Mouse (Mus musculus): Measurements from ENCODE around the gene Nf2. TPM values are rescaled to one million over a fixed set of nuclear protein-coding genes. Genes with fewer than 3 reads are reported as not detected.

Nf2 gene
- polyA plus RNA-seq, 1 experiment from 2014 or later: 67.0 TPM

DNA sequence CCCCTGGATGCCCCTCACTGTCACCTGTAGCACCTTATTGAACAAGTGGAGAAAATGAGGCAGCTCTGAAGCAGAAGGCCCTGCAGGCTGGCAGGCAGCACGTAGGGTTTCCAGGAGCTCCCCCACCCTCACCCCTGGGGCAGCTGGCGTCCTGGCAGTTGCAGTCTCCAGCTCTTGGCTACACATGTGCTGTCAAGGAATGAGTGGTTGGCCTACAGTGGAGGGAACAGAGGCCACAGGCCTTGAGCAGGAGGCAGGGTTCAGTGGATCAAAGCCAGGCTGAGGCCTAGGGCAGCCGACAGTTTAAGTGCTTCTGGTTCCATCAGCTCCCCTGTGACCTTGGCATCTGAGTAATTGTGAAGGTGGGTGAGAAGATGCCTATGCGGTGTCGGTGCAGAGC is 118.4 kb downstream of the Nf2 start:
- 77% methylated on average over 5 of the region's 5 CpGs for WGBS
- H3K27me3 ChIP-seq: 0 out of 2 replicates have a peak, but pooled peaks cover 7% of the 10 kb centered on the region
- ATAC-seq (ENCODE audit: low FRiP score): no peak
- no peak overlapping the region for H3K4me3 ChIP-seq
- peaks cover 36% of the 10 kb centered on the region for H3K4me1 ChIP-seq (replicated peaks)
- H3K4me2 ChIP-seq: no peak overlapping the region
- H3K36me3 ChIP-seq: peaks cover 16% of the 10 kb centered on the region
- no peak overlapping the region for H3K27ac ChIP-seq
- H3K9me3 ChIP-seq: no peaks in the 10 kb centered on the region
- no peak overlapping the region for H3K9ac ChIP-seq

DNA sequence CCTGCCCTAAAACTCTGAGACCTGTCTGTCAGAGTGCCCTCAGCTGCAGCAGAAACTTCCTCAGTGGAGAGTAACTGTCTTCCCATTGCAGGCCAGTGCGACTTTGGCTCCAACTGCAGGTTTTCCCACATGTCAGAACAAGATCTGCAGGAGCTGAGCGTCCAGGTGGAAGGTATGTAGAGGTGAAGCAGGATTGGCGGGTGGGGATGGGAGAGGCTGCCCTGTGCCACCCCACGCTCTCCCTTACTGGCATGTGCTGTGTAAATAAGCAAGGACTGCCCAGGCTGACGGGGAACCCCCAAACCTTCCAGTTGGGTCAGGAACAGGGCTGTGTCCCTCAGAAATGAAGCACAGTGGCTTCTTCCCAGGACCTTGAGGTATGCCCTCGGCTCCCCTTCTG is 119.2 kb downstream of the Nf2 start:
- Histone ChIP-seq H3K27me3 (0 out of 2 replicates have a peak, but pooled peaks cover 7% of the 10 kb centered on the region), H3K9ac (no peak overlapping the region), H3K4me1 (replicated peaks) (peaks cover 28% of the 10 kb centered on the region), H3K4me3 (no peak overlapping the region), H3K9me3 (no peaks in the 10 kb centered on the region), H3K36me3 (peaks cover 25% of the 10 kb centered on the region), H3K4me2 (no peak overlapping the region), H3K27ac (0 out of 2 replicates have a peak overlapping the region, but pooled peaks have one; percentile 12)
- no peak for ATAC-seq (ENCODE audit: low FRiP score)
- WGBS: 82% methylated on average over 6 of the region's 6 CpGs

DNA sequence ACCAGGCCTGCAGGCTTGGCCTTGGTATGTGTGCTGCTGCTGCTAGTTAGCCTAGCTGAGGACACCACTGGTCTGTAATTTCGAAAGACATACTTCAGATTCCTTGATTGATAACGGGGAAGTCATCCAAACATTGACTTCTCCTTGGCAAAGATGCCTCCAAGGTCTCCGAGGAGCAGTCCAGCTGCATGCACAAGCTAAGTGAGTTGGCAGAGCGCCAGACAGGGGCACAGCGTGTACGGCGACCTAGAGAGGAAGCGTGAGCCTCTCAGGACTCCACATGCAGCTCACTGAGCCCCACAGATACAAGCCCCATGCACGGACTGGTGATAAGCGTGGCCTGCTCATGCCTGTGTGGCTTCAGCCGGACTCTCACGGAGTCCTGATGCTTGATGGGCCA is 119.7 kb downstream of the Nf2 start:
- WGBS: 46% methylated on average over 12 of the region's 12 CpGs
- Histone ChIP-seq H3K4me1 (replicated peaks) (peaks cover 23% of the 10 kb centered on the region), H3K9ac (no peak overlapping the region), H3K27me3 (0 out of 2 replicates have a peak, but pooled peaks cover 2% of the 10 kb centered on the region), H3K36me3 (peaks cover 30% of the 10 kb centered on the region), H3K4me3 (no peak overlapping the region), H3K9me3 (no peaks in the 10 kb centered on the region), H3K4me2 (no peak overlapping the region), H3K27ac (peak overlapping the region; percentile 12; the same call in 1 of the 2 replicates)
- no peak for ATAC-seq (ENCODE audit: low FRiP score)

DNA sequence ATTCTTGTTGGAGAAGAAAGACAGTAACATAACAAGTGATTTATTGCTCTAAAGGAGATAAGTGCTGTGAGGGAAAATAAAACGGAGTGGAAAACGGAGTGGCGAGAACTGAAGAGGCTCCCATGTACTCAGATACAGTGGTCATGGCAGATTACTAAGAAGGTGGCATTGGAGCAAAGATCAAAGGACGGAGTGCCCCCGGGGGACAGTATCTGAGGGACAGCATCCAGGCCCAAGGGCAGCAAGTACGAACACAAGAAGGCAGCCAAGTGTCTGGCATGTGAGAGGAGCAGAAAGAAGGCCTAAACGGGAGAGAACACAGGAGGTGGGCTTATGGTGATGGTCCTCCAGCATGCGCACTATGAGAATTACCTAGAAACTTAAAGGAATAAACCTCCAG is 127.6 kb downstream of the Nf2 start:
- ATAC-seq (ENCODE audit: low FRiP score): no peak
- Histone ChIP-seq H3K4me3 (no peak overlapping the region), H3K27ac (no peak overlapping the region), H3K9ac (no peak overlapping the region), H3K27me3 (no peaks in the 10 kb centered on the region), H3K36me3 (peaks cover 44% of the 10 kb centered on the region), H3K4me1 (replicated peaks) (peaks cover 19% of the 10 kb centered on the region), H3K9me3 (no peaks in the 10 kb centered on the region), H3K4me2 (no peak overlapping the region)
- 82% methylated on average over 8 of the region's 8 CpGs for WGBS

DNA sequence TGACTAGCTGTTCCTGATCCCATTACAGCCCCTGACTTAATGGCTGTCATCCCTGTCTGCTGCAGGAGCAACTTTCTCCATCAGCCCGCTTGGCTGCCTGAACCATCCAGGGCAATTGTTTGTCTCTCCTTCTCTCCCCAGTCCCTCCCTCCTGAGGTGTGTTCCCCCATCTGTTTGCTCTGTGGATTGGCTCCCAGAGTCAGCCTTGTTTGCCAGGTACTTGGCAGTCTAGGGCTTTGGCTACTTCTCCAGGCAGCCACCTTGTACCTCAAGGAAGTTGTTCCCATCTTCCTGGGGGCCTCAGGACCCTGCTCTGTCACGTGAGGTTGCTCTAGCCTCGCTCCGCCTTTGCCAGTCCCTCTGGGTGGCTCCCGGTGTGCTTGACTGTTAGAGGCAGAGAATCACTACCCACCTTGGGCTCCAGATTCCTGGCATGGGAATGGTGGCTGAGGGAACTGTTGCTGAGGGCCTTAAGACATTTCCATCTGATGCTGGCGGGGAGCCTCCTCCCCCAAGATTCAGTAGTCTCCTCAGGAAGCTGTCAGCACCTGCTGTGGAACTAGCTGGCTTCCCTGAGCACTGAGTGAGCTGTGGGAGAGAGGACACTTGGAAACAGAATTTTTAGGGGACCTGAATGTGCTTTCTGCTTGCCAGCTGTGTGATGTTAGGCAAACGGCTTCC is 128.3 kb downstream of the Nf2 start:
- H3K4me1 ChIP-seq (replicated peaks): peaks cover 19% of the 10 kb centered on the region
- H3K27me3 ChIP-seq: no peaks in the 10 kb centered on the region
- 50% methylated on average over 7 of the region's 7 CpGs for WGBS
- H3K36me3 ChIP-seq: peaks cover 37% of the 10 kb centered on the region
- no peak for ATAC-seq (ENCODE audit: low FRiP score)
- H3K4me3 ChIP-seq: no peak overlapping the region
- H3K27ac ChIP-seq: peak overlapping the region; percentile 14; the same call in 1 of the 2 replicates
- H3K4me2 ChIP-seq: no peak overlapping the region
- no peaks in the 10 kb centered on the region for H3K9me3 ChIP-seq
- 0 out of 2 replicates have a peak overlapping the region, but pooled peaks have one; percentile 0 for H3K9ac ChIP-seq

DNA sequence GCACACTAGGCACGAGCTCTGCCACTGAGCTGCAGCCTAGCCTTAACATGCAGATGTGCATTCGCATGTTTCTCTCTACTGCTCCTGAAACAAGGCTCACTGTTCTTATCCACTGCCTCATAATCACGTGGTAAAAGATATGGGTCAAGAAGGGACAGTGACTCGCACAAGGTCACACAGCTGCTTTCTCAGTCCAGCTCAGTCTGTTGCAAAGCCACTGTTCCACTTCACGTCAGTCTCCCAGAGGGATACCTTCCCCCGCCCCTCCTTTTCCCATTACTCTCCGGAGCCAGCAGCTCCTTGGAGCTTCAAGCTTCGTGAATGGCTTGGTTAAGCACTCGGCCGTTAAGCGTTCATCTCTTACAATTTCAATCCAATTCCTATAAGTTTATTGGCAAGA is 128.9 kb downstream of the Nf2 start:
- Histone ChIP-seq H3K4me2 (no peak overlapping the region), H3K9me3 (no peaks in the 10 kb centered on the region), H3K36me3 (peaks cover 31% of the 10 kb centered on the region), H3K27ac (0 out of 2 replicates have a peak overlapping the region, but pooled peaks have one; percentile 14), H3K9ac (0 out of 2 replicates have a peak overlapping the region, but pooled peaks have one; percentile 0), H3K4me1 (replicated peaks) (peaks cover 19% of the 10 kb centered on the region), H3K27me3 (no peaks in the 10 kb centered on the region), H3K4me3 (no peak overlapping the region)
- WGBS: 56% methylated on average over 11 of the region's 11 CpGs
- ATAC-seq (ENCODE audit: low FRiP score): no peak

DNA sequence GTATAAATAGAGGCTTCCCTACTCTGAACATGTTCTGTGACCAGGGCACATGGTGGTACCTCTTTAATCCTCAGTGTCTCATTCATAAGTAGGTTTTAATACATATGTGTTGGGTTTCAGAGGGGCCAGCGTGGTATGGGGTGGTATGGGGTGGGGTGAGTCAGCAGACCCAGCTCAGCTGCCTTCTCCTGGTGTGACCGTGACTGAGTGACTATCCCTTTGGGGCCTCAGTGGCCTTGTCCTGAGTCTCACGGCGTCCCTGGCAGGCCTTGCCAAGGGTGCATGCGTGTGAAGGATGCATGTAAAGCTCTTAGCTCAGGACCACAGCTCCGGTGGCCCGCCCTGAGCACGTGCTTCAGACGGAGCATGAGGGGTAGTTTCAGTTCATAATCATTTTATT is 129.4 kb downstream of the Nf2 start:
- Histone ChIP-seq H3K4me1 (replicated peaks) (peaks cover 19% of the 10 kb centered on the region), H3K9ac (no peak overlapping the region)
- WGBS: 87% methylated on average over 9 of the region's 9 CpGs

DNA sequence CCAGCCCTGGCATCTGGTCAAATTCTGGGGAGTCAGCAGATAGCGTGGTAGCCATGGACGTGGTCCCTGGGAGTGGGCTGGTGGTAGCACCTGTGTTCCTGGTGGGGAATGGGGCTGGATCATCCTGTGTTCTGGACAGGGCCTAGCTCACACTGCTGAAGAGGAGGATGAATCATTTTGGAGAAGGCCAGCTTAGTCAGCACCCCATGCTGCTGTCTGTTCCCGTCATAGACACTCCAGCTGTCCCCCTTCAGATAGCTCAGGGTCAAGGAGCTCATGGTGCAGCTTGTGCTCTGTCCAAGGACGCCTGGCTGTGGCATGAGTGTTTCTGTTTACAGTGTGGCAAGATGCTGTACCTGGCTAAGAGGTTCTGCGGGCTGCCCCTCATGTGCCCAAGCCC is 130.8 kb downstream of the Nf2 start:
- ATAC-seq (ENCODE audit: low FRiP score): no peak
- H3K4me2 ChIP-seq: no peak overlapping the region
- H3K9ac ChIP-seq: no peak overlapping the region
- no peak overlapping the region for H3K4me3 ChIP-seq
- 88% methylated on average over 5 of the region's 5 CpGs for WGBS
- no peak overlapping the region for H3K27ac ChIP-seq
- H3K36me3 ChIP-seq: peaks cover 12% of the 10 kb centered on the region
- no peaks in the 10 kb centered on the region for H3K27me3 ChIP-seq
- no peaks in the 10 kb centered on the region for H3K9me3 ChIP-seq
- H3K4me1 ChIP-seq (replicated peaks): peaks cover 19% of the 10 kb centered on the region

More for the DNA sequence above, 129.4 kb downstream of the Nf2 start:
- H3K4me3 ChIP-seq: no peak overlapping the region
- no peaks in the 10 kb centered on the region for H3K27me3 ChIP-seq
- no peak for ATAC-seq (ENCODE audit: low FRiP score)
- no peak overlapping the region for H3K4me2 ChIP-seq
- H3K9me3 ChIP-seq: no peaks in the 10 kb centered on the region
- H3K36me3 ChIP-seq: peaks cover 26% of the 10 kb centered on the region
- H3K27ac ChIP-seq: no peak overlapping the region

DNA sequence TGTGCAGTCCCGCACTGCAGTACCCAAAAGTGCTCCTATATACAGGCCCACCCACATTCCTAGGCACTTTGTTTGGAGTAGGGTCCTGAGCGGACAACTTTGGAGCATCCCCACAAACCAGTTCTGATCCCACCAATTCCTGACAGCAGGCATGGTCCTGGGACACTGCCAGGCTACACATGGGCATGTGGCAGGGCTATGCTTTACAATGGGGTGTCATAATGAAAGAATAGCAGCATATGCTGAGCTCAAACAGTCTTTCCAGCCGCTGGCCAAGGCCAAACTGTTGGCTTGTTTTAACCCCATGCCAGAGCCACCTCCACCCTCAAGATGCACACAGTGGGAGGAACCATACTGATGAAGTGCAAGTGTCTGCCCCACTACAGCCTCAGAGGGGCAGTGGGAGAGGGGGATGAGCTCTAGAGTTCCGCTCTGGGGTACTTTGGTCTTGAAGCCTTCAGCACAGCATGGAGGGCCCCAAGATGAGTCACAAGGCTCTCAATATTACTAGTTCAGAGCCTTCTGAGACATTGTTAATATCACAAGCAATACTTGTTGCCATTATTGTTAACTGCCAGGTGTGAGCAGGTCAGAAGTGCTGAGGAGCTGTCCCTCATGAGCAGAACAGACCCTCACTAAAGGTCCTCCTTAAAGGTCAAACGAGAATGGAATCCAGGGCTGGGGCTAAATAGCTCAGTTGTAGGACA is 132.7 kb downstream of the Nf2 start:
- H3K27ac ChIP-seq: no peak overlapping the region
- no peaks in the 10 kb centered on the region for H3K36me3 ChIP-seq
- ATAC-seq (ENCODE audit: low FRiP score): no peak
- H3K4me3 ChIP-seq: no peak overlapping the region
- WGBS: 88% methylated on average over 5 of the region's 5 CpGs
- no peaks in the 10 kb centered on the region for H3K9me3 ChIP-seq
- H3K4me1 ChIP-seq (replicated peaks): peaks cover 18% of the 10 kb centered on the region
- H3K9ac ChIP-seq: no peak overlapping the region
- H3K4me2 ChIP-seq: no peak overlapping the region
- no peaks in the 10 kb centered on the region for H3K27me3 ChIP-seq

Small RNA genes within 50 kb of the gene (microRNA-seq; reads per million reads assigned to microRNA genes)
- 1.2 reads per million for gene Mir6918

Other genes with a start within 250 kb of the Nf2 start
- gene Gm11032, start 229.5 kb downstream of the Nf2 start, polyA plus RNA-seq (2015; fragmentation: Nextera tagmentation; extraction: Ambion mirVana): not detected in 2 replicates
- gene Ascc2, start 211.8 kb downstream of the Nf2 start, polyA plus RNA-seq (2015; fragmentation: Nextera tagmentation; extraction: Ambion mirVana): 20.8 and 21.5 TPM in 2 replicates
- 541 and 557 TPM in 2 replicates for gene Uqcr10, start 145.2 kb downstream of the Nf2 start, polyA plus RNA-seq (2015; fragmentation: Nextera tagmentation; extraction: Ambion mirVana)
- gene Zmat5, start 144.9 kb downstream of the Nf2 start, polyA plus RNA-seq (2015; fragmentation: Nextera tagmentation; extraction: Ambion mirVana): 71.6 and 74.5 TPM in 2 replicates
- 1.3 and 1.4 TPM in 2 replicates for gene Cabp7, start 102.8 kb downstream of the Nf2 start, polyA plus RNA-seq (2015; fragmentation: Nextera tagmentation; extraction: Ambion mirVana)
- gene Nipsnap1, start 24.4 kb upstream of the Nf2 start, polyA plus RNA-seq (2015; fragmentation: Nextera tagmentation; extraction: Ambion mirVana): 134 and 142 TPM in 2 replicates
- 55.9 and 57.3 TPM in 2 replicates for gene Thoc5, start 45.8 kb upstream of the Nf2 start, polyA plus RNA-seq (2015; fragmentation: Nextera tagmentation; extraction: Ambion mirVana)
- 3.1 and 3.4 TPM in 2 replicates for gene Nefh, start 98.5 kb upstream of the Nf2 start, polyA plus RNA-seq (2015; fragmentation: Nextera tagmentation; extraction: Ambion mirVana)
- gene Ap1b1, start 137.3 kb upstream of the Nf2 start, polyA plus RNA-seq (2015; fragmentation: Nextera tagmentation; extraction: Ambion mirVana): 86.8 and 92.2 TPM in 2 replicates
- gene Rasl10a, start 208.6 kb upstream of the Nf2 start, polyA plus RNA-seq (2015; fragmentation: Nextera tagmentation; extraction: Ambion mirVana): 0.84 and 1.2 TPM in 2 replicates
- 19.1 and 20.2 TPM in 2 replicates for gene Gas2l1, start 215.8 kb upstream of the Nf2 start, polyA plus RNA-seq (2015; fragmentation: Nextera tagmentation; extraction: Ambion mirVana)
- gene Rhbdd3, start 249.4 kb upstream of the Nf2 start, polyA plus RNA-seq (2015; fragmentation: Nextera tagmentation; extraction: Ambion mirVana): 30.9 and 35.6 TPM in 2 replicates
- 670 and 686 TPM in 2 replicates for gene Ewsr1, start 249.7 kb upstream of the Nf2 start, polyA plus RNA-seq (2015; fragmentation: Nextera tagmentation; extraction: Ambion mirVana)